Mouse (Mus musculus): Measurements from ENCODE around the gene Bace2.

Gene Bace2

GRCm38 (mm10) chr16:97474671-97475070 is 118.1 kb downstream of the Bace2 start:
- DNase-seq = no peak

GRCm38 (mm10) chr16:97475581-97475980 is 119.0 kb downstream of the Bace2 start:
- DNase-seq = no peak

GRCm38 (mm10) chr16:97476524-97476923 is 120.0 kb downstream of the Bace2 start:
- DNase-seq = no peak

- DNase-seq = no peak
These were observed 122.1 kb downstream of the Bace2 start for GRCm38 (mm10) chr16:97478655-97479054.

- no peak for DNase-seq
These were observed 135.8 kb downstream of the Bace2 start for GRCm38 (mm10) chr16:97492369-97492768.

Measured in thymus, postnatal 36 days (tissue).